Mouse (Mus musculus) intestine, postnatal 0 days (tissue): Measurements from ENCODE around the gene Gm20075. TPM values are rescaled to one million over a fixed set of nuclear protein-coding genes. Genes with fewer than 3 reads are reported as not detected.
"Not testable (repeated sequence)": the region's sequence is repeated elsewhere in the genome, so short reads cannot be mapped to it uniquely, and the experiment has no call there.

Experiments
- ATAC-seq: fragments of 200-750 bp; cut with Nextera tagmentation; 2 replicates; pipeline ENCODE4 v1.8.0; 2017; ENCODE audit warnings: mild to moderate bottlenecking, moderate TSS enrichment, moderate library complexity
- H3K27ac ChIP-seq: fragments of 300-500 bp; sonication (generic); 2 replicates; pipeline ENCODE4 v1.5.1; 2014; ENCODE audit warnings: mild to moderate bottlenecking, low read depth, low read length, moderate library complexity
- H3K27me3 ChIP-seq: fragments of 300-500 bp; sonication (generic); replicated peaks from 2 replicates; pipeline ENCODE4 v1.6.1; 2014; ENCODE audit warnings: low read length, mixed read lengths; ENCODE audit not compliant: control insufficient read depth, insufficient read depth
- H3K36me3 ChIP-seq: fragments of 300-500 bp; sonication (generic); 2 replicates; pipeline ENCODE4 v1.6.1; 2014; ENCODE audit warnings: mild to moderate bottlenecking, moderate library complexity; ENCODE audit not compliant: control insufficient read depth, insufficient read depth
- H3K4me1 ChIP-seq: fragments of 300-500 bp; sonication (generic); replicated peaks from 2 replicates; pipeline ENCODE4 v1.6.1; 2014; ENCODE audit warnings: antibody characterized with exemption, low read length, mixed read lengths; ENCODE audit not compliant: control insufficient read depth, insufficient read depth
- H3K4me2 ChIP-seq: fragments of 300-500 bp; sonication (generic); replicated peaks from 2 replicates; pipeline ENCODE4 v1.6.1; 2014; ENCODE audit warnings: low read depth, mild to moderate bottlenecking, moderate library complexity
- H3K4me3 ChIP-seq: fragments of 300-500 bp; sonication (generic); 2 replicates; pipeline ENCODE4 v1.5.1; 2014; ENCODE audit warnings: low read depth, low read length
- H3K9ac ChIP-seq: fragments of 300-500 bp; sonication (generic); 2 replicates; pipeline ENCODE4 v1.6.1; 2014; ENCODE audit warnings: mild to moderate bottlenecking, low read depth, low read length
- H3K9me3 ChIP-seq: fragments of 300-500 bp; sonication (generic); 2 replicates; pipeline ENCODE4 v1.6.1; 2016; ENCODE audit warnings: mixed run types; ENCODE audit not compliant: control insufficient read depth
- CTCF ChIP-seq: sonication (generic); IDR thresholded peaks from 2 replicates; pipeline ENCODE4 v1.5.1; 2016; ENCODE audit warnings: low read depth, mild to moderate bottlenecking, control low read depth, antibody characterized with exemption, moderate library complexity
- WGBS: fragments of 180-500 bp; shearing (Covaris S2); extraction: QIAGEN DNeasy Blood & Tissue Kit; methylation state at CpG from one replicate; pipeline ENCODE4 v1.1.7; 2014; 5-methylcytosine and 5-hydroxymethylcytosine counted together
- polyA plus RNA-seq: library from polyadenylated mRNA; unstranded; fragments of >200 nt; fragmentation: Nextera tagmentation; extraction: Ambion mirVana; gene quantifications from 2 replicates; pipeline ENCODE4 v1.2.1, GENCODE M21; 2015

The Gm20075 gene
- polyA plus RNA-seq, 1 experiment from 2014 or later = 13.0 TPM

GRCm38 (mm10) chr13:96090929-96091328, 9.8 kb upstream of the Gm20075 start:
- no peaks in the 10 kb centered on the region for H3K36me3 ChIP-seq
- no peak for TF ChIP-seq CTCF
- H3K27ac ChIP-seq = no peak overlapping the region
- no peaks in the 10 kb centered on the region for H3K27me3 ChIP-seq
- 73% methylated on average over 4 of the region's 4 CpGs for WGBS
- no peak for ATAC-seq
- H3K4me1 ChIP-seq = no peaks in the 10 kb centered on the region
- no peaks in the 10 kb centered on the region for H3K9me3 ChIP-seq
- no peak overlapping the region for H3K4me3 ChIP-seq
- H3K4me2 ChIP-seq = no peak overlapping the region
- H3K9ac ChIP-seq = no peak overlapping the region

GRCm38 (mm10) chr13:96085581-96086302, 4.6 kb upstream of the Gm20075 start:
- no peak overlapping the region for H3K4me3 ChIP-seq
- ATAC-seq = no peak
- H3K4me1 ChIP-seq = no peaks in the 10 kb centered on the region
- H3K27me3 ChIP-seq = no peaks in the 10 kb centered on the region
- H3K9me3 ChIP-seq = no peaks in the 10 kb centered on the region
- 62% methylated on average over 7 of the region's 7 CpGs for WGBS
- no peak for TF ChIP-seq CTCF
- no peaks in the 10 kb centered on the region for H3K36me3 ChIP-seq
- H3K4me2 ChIP-seq = no peak overlapping the region
- H3K27ac ChIP-seq = no peak overlapping the region
- no peak overlapping the region for H3K9ac ChIP-seq

GRCm38 (mm10) chr13:96081754-96082153, 578 bp upstream of the Gm20075 start, which contains the start of gene Gm17190:
Gene Gm17190 (plus strand): TSS chr13:96082054.
- ATAC-seq, H3K4me2 ChIP-seq: not testable (repeated sequence)

GRCm38 (mm10) chr13:96073555-96073954, 7.6 kb downstream of the Gm20075 start:
- H3K4me2 ChIP-seq = no peak overlapping the region
- no peak overlapping the region for H3K4me3 ChIP-seq
- TF ChIP-seq CTCF = no peak
- no peaks in the 10 kb centered on the region for H3K36me3 ChIP-seq
- no peak overlapping the region for H3K9ac ChIP-seq
- WGBS = 62% methylated on average over 8 of the region's 8 CpGs
- H3K9me3 ChIP-seq = no peaks in the 10 kb centered on the region
- no peaks in the 10 kb centered on the region for H3K27me3 ChIP-seq
- H3K4me1 ChIP-seq = no peaks in the 10 kb centered on the region
- ATAC-seq = no peak
- H3K27ac ChIP-seq = no peak overlapping the region

More at GRCm38 (mm10) chr13:96081754-96082153, 578 bp upstream of the Gm20075 start, which contains the start of gene Gm17190:
- not testable (repeated sequence) for H3K27ac ChIP-seq, H3K9ac ChIP-seq, H3K36me3 ChIP-seq, H3K27me3 ChIP-seq, H3K4me3 ChIP-seq, H3K4me1 ChIP-seq, H3K9me3 ChIP-seq
- 76% methylated on average over 1 of the region's 1 CpGs for WGBS

GRCm38 (mm10) chr13:96052755-96053154, 28.4 kb downstream of the Gm20075 start:
- Histone ChIP-seq H3K9ac (no peak overlapping the region), H3K27ac (no peak overlapping the region), H3K9me3 (no peaks in the 10 kb centered on the region), H3K4me1 (no peaks in the 10 kb centered on the region), H3K4me3 (no peak overlapping the region), H3K36me3 (no peaks in the 10 kb centered on the region), H3K4me2 (no peak overlapping the region), H3K27me3 (no peaks in the 10 kb centered on the region)
- ATAC-seq = no peak
- WGBS = 81% methylated on average over 3 of the region's 3 CpGs
- TF ChIP-seq CTCF = no peak

GRCm38 (mm10) chr13:96045396-96045795, 35.8 kb downstream of the Gm20075 start:
- no peak overlapping the region for H3K9ac ChIP-seq
- no peak overlapping the region for H3K27ac ChIP-seq
- no peaks in the 10 kb centered on the region for H3K9me3 ChIP-seq
- 62% methylated on average over 5 of the region's 5 CpGs for WGBS
- ATAC-seq = no peak
- TF ChIP-seq CTCF = no peak
- no peaks in the 10 kb centered on the region for H3K4me1 ChIP-seq
- no peak overlapping the region for H3K4me3 ChIP-seq
- H3K36me3 ChIP-seq = no peaks in the 10 kb centered on the region
- H3K27me3 ChIP-seq = no peaks in the 10 kb centered on the region
- H3K4me2 ChIP-seq = no peak overlapping the region
